Mouse (Mus musculus) liver, adult 2 months (tissue): ENCODE measurements around the gene Tubgcp4.

ENCODE experiments used
- CTCF ChIP-seq: fragments of 200-500 bp; IDR thresholded peaks from 2 replicates; pipeline ENCODE4 v1.5.1; 2011; ENCODE audit warnings: low read depth, low read length, control low read depth
- POLR2A ChIP-seq: fragments of 200-500 bp; IDR thresholded peaks from 2 replicates; pipeline ENCODE4 v1.6.1; 2011; ENCODE audit warnings: low read length, control low read depth; ENCODE audit not compliant: insufficient read depth; ENCODE audit errors: extremely low read depth

- TF ChIP-seq POLR2A = no peak
- no peak for TF ChIP-seq CTCF
These were observed 28.0 kb upstream of the Tubgcp4 start for GRCm38 (mm10) chr2:121142415-121142814.
